Mouse (Mus musculus) mouse embryonic stem cell (cell line): ENCODE measurements around the gene Gm11096.

Source experiments
- in situ Hi-C, 2 experiments: fragments of 300-500 bp; cut with MboI; formaldehyde crosslinking; loops; 1 replicate in 1 of 2; 3 replicates in 1 of 2; pipeline ENCODE4 v1.14.3; 2019 to 2020; ENCODE audit warnings: low sequenced_read_pairs in 2 of 2, low pct_unique_long_range_greater_than_20kb in 1 of 2, mixed read lengths in 1 of 2; ENCODE audit not compliant: unreplicated experiment in 1 of 2

Gm11096 gene

GRCm38 (mm10) chr17:81477420-81477819 is 35.9 kb downstream of the Gm11096 start:
- in situ Hi-C loops: no loop called here

- in situ Hi-C loops: no loop called here
Observed at GRCm38 (mm10) chr17:81479807-81480206, 38.2 kb downstream of the Gm11096 start.

GRCm38 (mm10) chr17:81480351-81481161 is 39.0 kb downstream of the Gm11096 start:
- in situ Hi-C loops: no loop called here

GRCm38 (mm10) chr17:81481843-81482490 is 40.4 kb downstream of the Gm11096 start:
- in situ Hi-C loops: no loop called here

GRCm38 (mm10) chr17:81486388-81486787 is 44.8 kb downstream of the Gm11096 start:
- in situ Hi-C loops: no loop called here
